Mouse (Mus musculus) liver, embryonic 14.5 days (tissue): ENCODE results near the gene Cracr2b. TPM values are rescaled to one million over a fixed set of nuclear protein-coding genes. Genes with fewer than 3 reads are reported as not detected.

Experiments used
- ATAC-seq: fragments of 200-750 bp; cut with Nextera tagmentation; 2 replicates; pipeline ENCODE4 v1.8.0; 2017; ENCODE audit warnings: moderate number of reproducible peaks, mild to moderate bottlenecking, moderate library complexity; ENCODE audit not compliant: insufficient read depth
- DNase-seq, 3 experiments: peaks; one replicate each; pipeline ENCODE4 v3.0.0-alpha.2; 2012 to 2013; ENCODE audit warnings: low read depth in 3 of 3, low spot score in 3 of 3
- H3K27ac ChIP-seq: fragments of 300-500 bp; sonication (generic); 2 replicates; pipeline ENCODE4 v1.5.1; 2014; ENCODE audit warnings: moderate library complexity, mild to moderate bottlenecking, control low read depth, inconsistent platforms
- H3K27me3 ChIP-seq: fragments of 300-500 bp; sonication (generic); 2 replicates; pipeline ENCODE4 v1.6.1; 2014; ENCODE audit warnings: mild to moderate bottlenecking, low read length, moderate library complexity; ENCODE audit not compliant: control insufficient read depth, insufficient read depth
- H3K36me3 ChIP-seq: fragments of 300-500 bp; sonication (generic); replicated peaks from 2 replicates; pipeline ENCODE4 v1.6.1; 2014; ENCODE audit warnings: low read depth; ENCODE audit not compliant: control insufficient read depth, insufficient read depth
- H3K4me1 ChIP-seq, 2 experiments: fragments of 200-500 bp in 1 of 2; fragments of 300-500 bp in 1 of 2; sonication (generic) in 1 of 2; replicated peaks; 2 replicates each; pipeline ENCODE4 v1.6.1; 2012 to 2014; ENCODE audit warnings: antibody characterized with exemption in 1 of 2, inconsistent platforms in 1 of 2, low read length in 1 of 2; ENCODE audit not compliant: control insufficient read depth in 2 of 2, insufficient read depth in 2 of 2
- H3K4me2 ChIP-seq: fragments of 300-500 bp; sonication (generic); 2 replicates; pipeline ENCODE4 v1.6.1; 2014; ENCODE audit warnings: low read depth, mild to moderate bottlenecking, control low read depth, moderate library complexity
- H3K4me3 ChIP-seq, 2 experiments: fragments of 200-500 bp in 1 of 2; fragments of 300-500 bp in 1 of 2; sonication (generic) in 1 of 2; 2 replicates each; pipeline ENCODE4 v1.5.1; 2012 to 2014; ENCODE audit warnings: low read depth in 2 of 2, low read length in 2 of 2, mild to moderate bottlenecking in 2 of 2, control low read depth in 1 of 2, inconsistent platforms in 1 of 2, moderate library complexity in 1 of 2; ENCODE audit not compliant: insufficient read depth in 1 of 2
- H3K9ac ChIP-seq: fragments of 300-500 bp; sonication (generic); replicated peaks from 2 replicates; pipeline ENCODE4 v1.6.1; 2014; ENCODE audit warnings: mild to moderate bottlenecking, control low read depth, moderate library complexity
- H3K9me3 ChIP-seq: fragments of 300-500 bp; sonication (generic); 2 replicates; pipeline ENCODE4 v1.6.1; 2016; ENCODE audit warnings: low read length, mixed read lengths; ENCODE audit not compliant: control insufficient read depth
- CTCF ChIP-seq: IDR thresholded peaks from 2 replicates; pipeline ENCODE4 v1.5.1; 2016; ENCODE audit warnings: antibody characterized with exemption, low read depth, control low read depth
- EP300 ChIP-seq: IDR thresholded peaks from 2 replicates; pipeline ENCODE4 v1.6.1; 2016; ENCODE audit warnings: antibody characterized with exemption, low read depth
- WGBS: fragments of 180-500 bp; shearing (Covaris S2); extraction: QIAGEN DNeasy Blood & Tissue Kit; methylation state at CpG from one replicate; pipeline ENCODE4 v1.1.7; 2014; ENCODE audit not compliant: insufficient replicate concordance; 5-methylcytosine and 5-hydroxymethylcytosine counted together
- polyA plus RNA-seq, 2 experiments: library from polyadenylated mRNA; depleted of rRNA in 1 of 2; stranded (reverse) in 1 of 2; unstranded in 1 of 2; fragments of >200 nt; fragmentation: Nextera tagmentation in 1 of 2; extraction: Ambion mirVana in 1 of 2; gene quantifications; 2 replicates each; pipeline versions ENCODE4 v1.2.1 to v1.2.3; 2012 to 2014

Cracr2b gene
- polyA plus RNA-seq, 2 experiments: 0.89 to 2.6 TPM

DNA sequence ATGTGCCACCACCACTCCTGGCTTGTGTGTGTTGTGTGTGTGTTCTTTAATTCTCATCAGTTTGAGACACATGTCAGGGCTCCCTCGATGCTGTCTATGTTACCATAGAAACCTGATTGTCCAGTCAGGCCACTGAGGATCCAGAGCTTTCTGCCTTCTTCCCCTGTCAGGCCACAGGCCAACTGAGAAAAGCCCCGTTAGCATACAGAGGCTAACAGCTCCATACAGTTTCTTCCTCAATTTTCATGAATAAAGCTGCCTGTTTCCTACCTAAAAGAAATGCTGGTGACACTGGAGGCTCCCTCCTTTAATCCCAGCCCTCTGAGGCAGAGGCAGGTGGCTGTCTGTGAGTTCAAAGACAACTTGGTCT is 24.4 kb upstream of the Cracr2b start:
- Histone ChIP-seq H3K4me1 (peaks cover 8 to 24% of the 10 kb centered on the region in 2 experiments), H3K27ac (no peak overlapping the region; the same call in 1 of the 2 replicates), H3K36me3 (peaks cover 34% of the 10 kb centered on the region), H3K4me2 (peak overlapping the region; percentile 86), H3K9ac (peak overlapping the region; percentile 46), H3K9me3 (no peaks in the 10 kb centered on the region), H3K27me3 (no peaks in the 10 kb centered on the region), H3K4me3 (peak overlapping the region; percentile 56 to 85)
- ATAC-seq (no peak), DNase-seq (no peak)
- WGBS: 40% methylated on average over 2 of the region's 2 CpGs
- TF ChIP-seq EP300 (no peak), CTCF (no peak)

GRCm38 (mm10) chr7:141437178-141438120 is 23.4 kb upstream of the Cracr2b start, which contains the start of gene Slc25a22:
Gene Slc25a22, minus strand, starts transcription at chr7:141437892.
- Histone ChIP-seq H3K9ac (peak within 1 kb of the TSS; percentile 46), H3K36me3 (peaks cover 38% of the 10 kb centered on the region), H3K4me1 (peaks cover 8 to 24% of the 10 kb centered on the region in 2 experiments), H3K9me3 (no peaks in the 10 kb centered on the region), H3K4me3 (peak within 1 kb of the TSS; percentile 56 to 85), H3K27ac (no peak within 1 kb of the TSS; the same call in 1 of the 2 replicates), H3K27me3 (no peaks in the 10 kb centered on the region), H3K4me2 (peak within 1 kb of the TSS; percentile 86)
- TF ChIP-seq CTCF: peak; percentile 85
- TF ChIP-seq EP300: no peak
- peak; percentile 75 for ATAC-seq
- peak in 1 of 3 experiments; percentile 53 for DNase-seq
- WGBS: 7% methylated on average over 52 of the region's 53 CpGs

DNA sequence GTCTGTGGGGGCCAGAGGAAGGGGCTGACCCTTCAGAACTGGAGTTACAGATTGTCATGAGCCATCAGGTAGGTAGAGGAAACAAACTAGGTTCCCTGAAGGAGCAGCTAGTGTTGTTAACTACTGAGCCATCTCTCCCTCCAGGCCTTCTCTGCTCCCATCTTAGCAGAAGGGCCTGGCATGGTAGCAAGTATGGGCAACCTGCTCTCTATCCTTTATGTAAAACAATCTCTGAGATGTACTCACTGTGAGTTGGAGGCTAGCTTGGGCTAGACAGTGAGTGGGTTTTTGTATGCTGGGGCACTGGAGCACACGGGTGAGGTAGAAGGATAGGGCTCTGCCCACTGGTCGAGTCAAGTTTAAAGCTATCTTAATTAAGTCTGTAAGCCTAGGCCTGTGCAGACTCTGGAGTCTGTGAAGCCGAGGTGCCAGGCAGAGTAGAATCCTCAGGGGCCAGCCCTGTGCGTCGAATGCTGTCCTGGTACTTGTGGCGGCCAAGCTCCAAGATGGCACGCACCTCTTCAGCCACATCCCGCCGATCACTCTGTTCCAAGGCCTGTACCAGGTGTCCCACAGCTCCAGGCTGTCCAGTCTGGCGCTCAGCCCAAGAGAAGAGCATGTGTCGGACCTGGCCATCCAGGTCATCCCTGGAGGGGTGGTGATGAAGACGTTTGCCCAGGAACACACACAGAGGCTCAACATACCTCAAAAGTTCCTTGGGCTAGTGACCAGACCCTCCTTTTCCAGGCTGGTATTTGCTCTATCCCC is 22.5 kb upstream of the Cracr2b start:
- Histone ChIP-seq H3K4me1 (peaks cover 11 to 27% of the 10 kb centered on the region in 2 experiments), H3K9ac (no peak overlapping the region), H3K4me3 (no peak overlapping the region), H3K27ac (no peak overlapping the region), H3K4me2 (no peak overlapping the region), H3K27me3 (no peaks in the 10 kb centered on the region), H3K36me3 (peaks cover 38% of the 10 kb centered on the region), H3K9me3 (no peaks in the 10 kb centered on the region)
- TF ChIP-seq CTCF: no peak
- no peak for TF ChIP-seq EP300
- 84% methylated on average over 12 of the region's 12 CpGs for WGBS
- DNase-seq: no peak
- no peak for ATAC-seq

GRCm38 (mm10) chr7:141439140-141439679 is 21.7 kb upstream of the Cracr2b start:
- Histone ChIP-seq H3K9me3 (no peaks in the 10 kb centered on the region), H3K4me1 (peaks cover 12 to 30% of the 10 kb centered on the region in 2 experiments), H3K36me3 (peaks cover 38% of the 10 kb centered on the region), H3K4me3 (no peak overlapping the region), H3K27ac (no peak overlapping the region), H3K27me3 (no peaks in the 10 kb centered on the region), H3K9ac (no peak overlapping the region), H3K4me2 (no peak overlapping the region)
- TF ChIP-seq CTCF (no peak), EP300 (no peak)
- 89% methylated on average over 10 of the region's 10 CpGs for WGBS
- DNase-seq (no peak), ATAC-seq (no peak)
